Mouse (Mus musculus): Measurements from ENCODE around the gene Gm42791.

- TF ChIP-seq CTCF (IDR thresholded peaks at IDR 0.05; ENCODE audit: insufficient read depth, low read length) (no peak), POLR2A (IDR thresholded peaks at IDR 0.05; ENCODE audit: borderline replicate concordance, extremely low read depth, low read depth, low read length) (no peak)
Measured at GRCm38 (mm10) chr5:148977698-148978457, 17.1 kb downstream of the Gm42791 start.

Measured in lung, adult 2 months (tissue).